Mouse (Mus musculus) layer of hippocampus, postnatal 14 days (tissue): ENCODE measurements at regions not wholly inside any gene's neighbourhood (a gene's known extent, or its start where the extent isn't known, plus 50 kb on each side); places are given as distances from the start of the nearest gene placed in this dataset.

Source experiments
- DNase-seq, 2 experiments: peaks; one replicate each; pipeline ENCODE4 v3.0.0; 2021 to 2022; ENCODE audit warnings: low spot score in 2 of 2, mixed read lengths in 1 of 2

DNA sequence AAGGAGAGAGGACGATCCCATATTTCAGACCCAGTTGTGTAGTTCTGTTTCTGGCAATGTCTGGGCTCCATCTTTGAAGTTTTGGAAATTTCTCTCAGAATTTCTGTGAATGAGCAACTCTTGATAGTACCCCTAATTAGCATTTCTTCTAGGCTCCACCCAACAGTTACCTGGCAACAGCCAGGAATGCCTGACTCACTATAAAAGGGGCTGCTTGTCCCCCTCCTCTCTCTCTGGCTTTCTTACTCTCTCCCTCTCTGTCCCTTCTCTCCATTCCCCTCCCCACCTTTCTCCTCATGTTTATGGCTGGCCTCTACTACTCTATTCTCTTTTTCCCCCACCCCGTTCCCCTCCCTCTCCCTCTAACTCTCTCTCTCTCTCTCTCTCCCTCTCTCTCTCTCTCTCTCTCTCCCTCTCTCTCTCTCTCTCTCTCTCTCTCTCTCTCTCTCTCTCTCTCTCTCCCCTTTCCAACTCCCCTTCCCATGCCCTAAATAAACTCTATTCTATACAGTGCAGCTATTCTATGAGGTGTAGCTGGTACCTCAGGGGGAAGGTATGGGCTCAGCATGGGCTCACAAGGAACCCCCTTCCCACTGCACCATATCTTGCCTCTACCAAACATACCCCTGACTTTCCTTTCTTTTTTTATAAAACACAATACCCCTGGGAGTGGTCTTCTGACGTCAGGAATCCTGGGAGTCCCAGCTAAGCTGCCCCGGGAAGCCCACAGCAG is 118.7 kb upstream of the Prok2 start:
- no peak for DNase-seq

DNA sequence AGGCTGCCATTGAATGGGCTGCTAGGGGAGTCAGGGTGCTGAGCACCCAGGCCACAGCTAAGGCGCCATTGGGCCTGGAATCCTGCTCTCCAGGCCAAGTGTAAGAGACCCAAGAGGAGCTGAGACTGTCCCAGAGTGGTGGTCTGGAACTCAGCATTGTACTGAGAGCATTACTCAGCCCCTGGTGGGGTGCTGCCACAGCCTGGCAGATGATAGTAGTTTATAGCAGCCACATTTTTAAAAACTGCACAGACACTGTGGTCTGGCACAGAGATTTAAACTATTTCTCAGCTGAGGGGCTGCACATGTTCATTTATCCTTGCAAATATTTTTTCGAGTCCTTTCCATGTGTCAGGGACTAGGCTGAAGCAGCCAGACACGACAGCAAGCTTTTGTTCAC is 117.3 kb upstream of the Prok2 start:
- DNase-seq = peak; percentile 24 to 33

DNA sequence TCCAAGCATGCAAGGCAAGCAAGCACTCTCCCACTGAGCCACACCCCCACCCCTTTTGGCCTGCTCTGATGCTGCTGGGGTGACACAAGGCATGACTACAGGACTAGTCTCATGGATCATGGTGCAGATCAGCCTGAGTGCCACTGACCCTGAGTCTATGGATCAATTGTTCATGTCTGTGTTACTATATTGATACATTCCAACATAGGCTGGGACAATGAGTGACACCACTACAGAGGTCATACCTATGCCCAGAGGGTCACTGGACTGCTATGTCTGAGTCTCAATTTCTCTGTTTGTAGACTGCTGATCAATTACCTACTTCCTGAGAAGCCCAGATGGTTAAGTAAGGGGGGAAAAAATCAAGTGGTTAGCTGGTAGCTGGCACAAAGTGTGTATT is 116.5 kb upstream of the Prok2 start:
- no peak for DNase-seq

DNA sequence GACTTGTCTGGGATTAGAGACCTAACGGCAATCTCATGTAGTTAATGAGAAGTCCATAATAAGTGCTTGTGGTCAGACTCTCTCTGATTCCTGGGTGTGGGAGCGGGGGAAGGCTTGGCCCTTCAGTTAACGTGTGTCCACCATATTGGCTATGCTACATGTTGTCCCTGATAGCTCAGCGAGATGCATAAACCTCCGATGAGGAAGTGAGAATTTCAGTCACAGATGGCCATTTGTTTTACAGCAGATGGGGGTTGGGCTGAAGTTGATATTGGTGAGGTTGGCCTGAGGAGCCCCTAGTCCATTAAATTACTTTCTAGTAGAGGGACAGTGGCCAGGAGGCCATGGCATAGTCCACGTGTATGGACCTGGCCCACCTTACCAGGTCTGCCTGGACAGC is 114.6 kb upstream of the Prok2 start:
- DNase-seq = no peak

DNA sequence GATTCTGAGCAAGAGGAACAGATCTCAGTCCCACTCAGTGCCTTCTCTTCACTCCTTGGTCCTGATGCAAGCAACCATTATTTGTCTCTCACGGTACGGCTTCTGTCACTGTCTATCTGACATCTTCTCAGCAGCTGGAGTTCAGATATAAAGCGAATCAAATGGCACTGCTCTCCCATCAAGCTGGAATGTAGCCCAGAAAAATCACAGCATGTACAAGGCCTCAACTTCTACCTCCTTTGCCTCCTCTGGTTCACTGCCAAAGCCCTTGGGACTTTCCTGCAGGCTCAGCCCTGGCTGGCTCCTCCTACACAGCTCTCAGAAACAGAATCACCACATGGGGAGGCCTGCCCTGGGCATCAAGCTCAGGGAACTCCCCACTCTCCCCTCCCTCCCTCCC is 107.1 kb upstream of the Prok2 start:
- DNase-seq = peak in 1 of 2 experiments; percentile 16

DNA sequence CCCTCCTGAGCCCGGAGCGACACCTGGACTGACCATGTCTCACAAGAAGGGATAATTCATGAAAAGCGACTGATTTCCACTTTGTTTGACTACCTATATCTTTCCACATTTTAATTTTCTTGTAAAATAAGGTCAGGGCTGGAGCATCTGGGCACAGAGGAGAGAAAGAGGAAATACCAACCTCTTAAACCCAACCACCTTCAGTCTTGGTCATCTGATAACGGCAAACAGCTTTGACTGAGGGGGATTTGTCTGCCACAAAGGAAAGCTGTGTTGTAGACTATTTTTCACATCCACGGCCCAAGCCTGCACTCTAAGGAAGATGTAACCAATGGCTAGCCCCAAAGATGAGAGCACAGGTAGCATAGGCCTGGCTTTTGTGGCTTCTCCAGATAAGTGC is 101.4 kb upstream of the Prok2 start:
- DNase-seq = no peak

DNA sequence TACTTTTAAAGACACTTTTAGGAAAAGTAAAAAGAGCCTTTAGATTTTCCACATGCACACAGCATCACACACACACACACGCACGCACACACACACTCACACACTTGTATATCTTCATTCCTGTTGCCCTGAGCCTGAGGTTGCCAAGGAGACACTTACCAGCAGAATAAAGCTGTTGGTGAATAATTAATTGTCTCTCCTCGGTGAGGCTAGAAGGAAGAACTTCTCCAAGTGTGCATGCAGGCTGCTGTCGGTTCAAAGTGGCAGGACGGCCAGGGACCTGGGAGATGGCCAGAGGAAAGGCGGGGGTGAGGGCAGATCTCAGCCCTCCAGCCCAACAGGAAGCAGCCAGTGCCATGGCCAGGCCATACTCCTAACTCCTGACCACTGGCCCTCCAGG is 98.6 kb upstream of the Prok2 start:
- DNase-seq = no peak

DNA sequence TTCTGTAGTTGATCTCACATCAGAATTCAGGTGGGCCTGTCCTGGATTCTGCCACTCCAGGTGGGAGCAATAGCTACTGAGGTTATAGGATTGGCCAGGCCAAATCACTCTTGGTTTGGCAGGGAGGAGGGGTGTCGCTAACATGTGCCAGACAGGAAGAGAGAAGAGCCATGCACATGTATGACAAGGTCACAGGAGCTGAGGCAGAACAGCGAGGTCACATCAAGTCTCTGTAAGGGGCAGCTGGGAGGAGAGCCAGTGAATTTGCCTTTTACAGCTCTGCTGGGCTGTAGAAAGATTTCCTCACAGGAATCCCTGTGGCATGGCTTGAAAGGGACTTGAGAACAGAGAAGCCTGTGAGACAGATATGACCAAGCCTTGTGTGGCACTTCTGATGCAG is 96.3 kb upstream of the Prok2 start:
- no peak for DNase-seq

DNA sequence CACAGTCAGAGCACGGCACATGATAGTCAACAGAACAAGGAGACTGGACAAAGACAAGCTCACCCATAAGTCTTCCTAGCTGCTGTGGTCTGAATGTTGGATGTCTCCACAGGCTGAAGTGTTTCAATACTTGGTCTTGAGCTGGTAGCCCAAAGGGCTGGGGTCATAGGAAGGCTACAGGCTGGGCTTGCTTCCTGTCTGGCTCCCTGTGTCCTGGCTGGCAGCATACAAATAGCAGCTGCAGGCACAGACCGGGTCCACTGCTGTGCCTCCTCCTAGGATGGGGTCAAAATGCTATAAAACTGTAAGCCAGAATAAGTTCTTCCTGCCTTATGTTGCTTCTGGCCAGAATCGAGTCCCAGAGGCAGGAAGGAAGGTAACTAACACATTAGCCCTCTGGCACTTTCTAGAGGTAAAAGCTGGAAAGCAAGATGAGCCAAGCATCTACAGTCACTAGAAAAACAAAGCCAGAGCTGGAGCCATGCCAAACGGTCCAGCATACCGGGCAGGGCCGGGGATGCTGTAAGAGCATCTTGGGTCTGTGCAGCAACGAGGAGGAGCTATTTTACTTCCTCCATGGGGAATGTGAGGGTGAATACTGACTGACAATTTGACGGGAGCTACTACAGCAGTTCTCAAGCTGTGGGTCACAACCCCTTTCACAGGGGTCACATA is 93.2 kb upstream of the Prok2 start:
- DNase-seq = no peak

DNA sequence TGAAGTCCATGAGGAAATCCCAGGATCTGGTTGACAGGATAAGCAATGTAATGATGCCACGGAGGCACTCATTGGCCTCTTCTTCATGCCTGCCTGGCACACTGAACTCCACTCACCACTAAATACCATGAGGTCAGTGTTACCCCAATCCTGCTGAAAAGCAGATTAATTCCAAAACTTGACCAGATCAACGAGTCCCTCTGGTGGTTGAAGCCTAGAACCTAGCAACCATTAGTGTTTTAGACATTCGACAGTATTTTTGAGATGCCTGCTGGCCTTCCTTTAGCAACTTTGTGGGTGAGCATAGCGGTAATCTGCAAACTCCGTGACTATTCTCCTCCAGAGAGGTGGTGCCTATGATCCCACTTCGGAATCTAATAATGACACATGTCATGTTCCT is 92.3 kb upstream of the Prok2 start:
- no peak for DNase-seq

DNA sequence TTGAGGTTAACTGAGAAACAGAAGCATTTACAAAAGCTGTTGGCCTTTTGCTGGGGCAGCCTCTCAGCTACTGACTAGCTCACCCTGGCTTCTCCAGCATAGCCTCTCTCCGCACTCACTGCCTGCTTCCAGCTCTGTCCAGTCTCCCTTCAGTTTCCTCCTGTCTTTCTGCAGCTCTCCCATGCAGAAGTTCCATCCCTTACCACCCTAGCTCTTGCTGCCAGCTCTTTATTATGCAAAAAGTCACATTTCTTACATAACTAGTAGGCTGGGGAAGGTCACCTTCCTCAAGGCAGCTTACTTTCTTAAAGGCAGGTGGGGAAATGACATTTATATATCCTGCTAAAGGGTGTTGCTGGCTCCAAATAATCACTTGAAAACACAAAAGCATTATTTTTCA is 91.1 kb upstream of the Prok2 start:
- no peak for DNase-seq

DNA sequence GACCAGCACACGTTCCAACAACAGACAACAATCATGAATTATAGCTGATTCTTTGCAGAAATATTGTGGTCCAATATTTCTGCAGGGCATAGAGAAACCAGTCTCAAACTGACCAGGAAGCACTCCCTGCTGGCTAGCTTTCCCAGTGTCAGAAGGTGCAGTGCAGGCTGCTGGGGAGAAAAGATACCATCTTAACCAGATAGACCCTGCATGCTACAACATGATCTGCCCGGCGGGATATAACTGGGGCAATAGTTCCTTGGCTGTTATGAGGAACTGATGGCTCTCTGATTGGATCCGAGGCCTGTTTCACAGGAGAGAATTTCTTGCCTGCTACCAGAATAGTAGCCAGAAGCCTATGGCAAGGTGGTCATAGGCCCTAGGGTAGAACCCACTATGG is 86.9 kb upstream of the Prok2 start:
- no peak for DNase-seq

DNA sequence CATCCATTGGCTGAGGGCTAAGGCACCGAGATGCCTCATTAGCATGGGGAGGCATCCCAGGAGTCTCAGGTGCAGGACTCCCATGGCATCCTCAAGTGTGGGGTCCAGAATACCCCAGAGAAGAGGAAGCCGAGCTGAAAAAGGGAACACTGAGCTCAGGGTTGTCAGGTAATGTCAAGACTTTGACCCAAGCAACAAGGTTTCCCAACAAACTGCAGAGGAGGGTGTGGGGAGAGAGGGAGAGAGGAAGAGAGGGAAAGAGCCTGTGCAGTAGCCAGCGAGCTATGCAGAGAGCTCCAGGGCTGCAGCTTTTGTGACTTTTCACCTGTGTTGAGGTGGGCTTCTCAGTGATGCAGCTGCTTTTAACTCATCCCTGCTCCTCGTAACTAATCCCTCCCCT is 85.7 kb upstream of the Prok2 start:
- DNase-seq = no peak

DNA sequence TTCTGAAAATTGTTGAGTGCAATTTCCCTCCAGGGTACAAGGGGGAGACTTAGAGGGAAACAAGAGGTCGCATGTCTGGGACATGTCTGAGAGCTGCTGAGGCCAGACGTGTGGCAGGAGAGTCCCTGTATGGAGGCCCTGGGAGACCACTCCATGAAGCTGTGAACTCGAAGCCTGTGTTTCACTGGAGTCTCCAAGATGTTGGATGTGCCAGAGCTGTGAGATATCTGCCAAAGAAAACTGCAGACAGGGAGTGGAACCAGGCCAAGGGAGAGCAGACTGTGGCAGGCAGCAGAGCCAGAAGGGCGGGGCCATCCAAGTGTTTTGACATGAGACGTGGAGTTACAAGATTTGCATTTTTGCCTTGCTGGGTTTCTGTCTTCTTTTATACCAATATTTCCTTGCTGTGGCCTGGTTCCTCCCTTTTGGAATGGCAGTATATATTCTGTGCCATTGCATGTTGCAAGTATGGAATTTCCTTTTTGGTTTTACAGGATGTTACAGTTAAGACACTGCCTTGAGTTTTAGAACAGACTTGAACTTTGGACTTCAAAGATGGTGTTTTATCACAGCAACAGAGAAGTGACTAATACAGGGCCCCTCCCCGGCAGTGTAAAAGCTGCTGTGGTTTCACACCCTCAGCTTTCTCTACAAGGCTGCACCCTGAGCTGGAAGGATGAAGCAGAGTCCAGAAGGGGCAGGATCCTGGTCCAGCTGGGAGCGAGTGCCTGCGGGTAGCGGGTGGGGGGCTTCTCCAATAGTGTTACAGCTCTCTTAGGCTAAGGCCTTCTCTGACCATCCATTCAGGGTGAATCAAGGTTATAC is 85.0 kb upstream of the Prok2 start:
- peak; percentile 26 to 28 for DNase-seq

DNA sequence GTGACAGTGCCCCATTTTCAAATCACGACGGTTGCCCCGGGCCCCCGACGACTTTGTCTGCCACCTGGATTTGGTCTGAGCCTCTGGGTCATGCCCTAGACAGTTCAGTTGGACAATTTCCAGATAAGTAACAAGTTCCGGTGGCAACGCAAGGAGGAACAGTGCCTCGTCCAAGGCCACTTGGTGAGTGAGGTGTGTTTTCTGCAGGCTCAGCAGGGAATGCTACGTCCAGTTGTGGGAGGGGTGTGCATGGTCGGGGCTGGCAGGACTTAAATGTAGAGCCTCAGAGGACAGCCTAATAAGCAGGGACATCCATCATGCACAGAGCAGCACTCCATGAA is 78.7 kb upstream of the Prok2 start:
- DNase-seq = no peak

DNA sequence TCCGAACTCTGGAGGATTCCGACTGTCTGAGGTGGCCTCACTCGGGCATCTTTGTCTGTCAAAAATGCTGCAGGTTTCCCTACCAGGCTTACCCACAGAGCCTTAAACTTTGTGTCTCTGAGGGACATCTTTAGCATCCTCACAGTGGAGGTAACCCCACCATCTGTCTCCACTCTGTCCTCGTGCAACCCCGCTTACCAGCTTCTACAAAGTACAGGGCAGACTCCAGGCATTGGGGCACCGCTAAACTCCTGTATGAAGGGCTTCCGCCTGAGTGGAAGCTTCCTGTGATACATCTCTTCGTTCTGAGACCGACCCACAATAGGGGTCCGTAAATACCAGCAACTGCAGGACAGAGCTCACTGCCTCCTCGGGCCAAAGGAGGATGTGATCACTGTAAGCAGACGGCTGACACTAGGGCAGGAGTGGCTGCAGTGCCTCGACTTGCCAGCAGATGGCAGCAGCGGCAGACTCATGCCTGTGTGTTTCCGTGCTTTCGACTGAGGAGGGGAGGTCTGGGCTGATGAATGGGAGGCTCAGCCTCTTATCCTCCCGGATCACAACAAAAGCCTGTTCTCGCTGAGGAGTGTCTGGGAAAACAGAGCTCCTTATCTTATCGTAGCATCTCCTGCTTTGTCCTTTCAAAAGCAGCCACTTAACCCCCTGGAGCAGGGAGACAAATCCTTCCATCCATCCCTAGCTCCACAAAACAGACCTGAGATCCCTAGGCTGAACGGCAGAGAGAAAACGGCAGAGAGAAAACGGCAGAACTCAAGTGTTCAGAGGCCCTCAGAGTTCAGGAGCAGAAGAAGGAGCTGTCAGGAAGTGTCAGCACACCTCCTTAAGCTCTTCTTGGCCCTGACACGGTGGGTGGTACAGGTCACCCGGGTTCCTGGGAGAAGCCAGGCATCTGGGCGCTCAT is 78.1 kb upstream of the Prok2 start:
- DNase-seq = peak; percentile 94

DNA sequence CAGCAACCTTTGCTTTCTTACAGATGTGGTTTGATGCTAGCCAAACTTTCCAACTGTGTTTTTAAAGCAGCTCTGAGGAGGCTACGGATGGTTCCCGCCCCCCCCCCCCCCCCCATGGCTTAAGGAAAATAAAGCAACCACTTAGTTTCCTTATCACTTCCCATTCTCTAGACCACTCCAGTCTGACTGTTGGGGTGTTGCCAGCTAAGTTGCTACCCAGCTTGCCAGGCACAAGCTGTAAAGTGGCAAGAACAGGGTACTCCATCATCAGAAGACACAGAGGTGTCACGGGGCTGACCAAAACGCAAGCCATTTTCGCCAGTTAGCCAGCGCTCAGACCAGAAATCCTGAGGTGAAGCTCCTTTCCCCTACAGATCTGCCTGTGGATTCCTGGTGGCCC is 74.7 kb upstream of the Prok2 start:
- no peak for DNase-seq

DNA sequence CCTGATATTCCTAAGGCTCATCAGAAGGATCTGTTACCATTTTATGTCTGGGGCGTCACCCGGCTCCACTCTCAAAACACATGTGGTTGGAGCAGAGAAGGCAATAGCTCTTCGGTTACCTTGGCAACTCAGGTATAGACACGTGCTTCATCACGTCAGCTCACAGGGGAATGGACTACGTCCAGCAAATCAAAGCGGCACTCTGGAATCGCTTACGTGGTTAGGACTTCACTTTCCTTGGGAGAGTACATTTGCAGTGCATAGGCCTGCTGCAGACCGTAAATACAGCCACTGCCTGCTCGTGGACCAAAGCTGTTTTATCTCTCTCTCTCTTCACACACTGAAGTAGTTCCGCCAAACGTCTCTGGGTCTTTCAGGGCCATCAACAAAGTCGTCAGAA is 74.1 kb upstream of the Prok2 start:
- DNase-seq = no peak

DNA sequence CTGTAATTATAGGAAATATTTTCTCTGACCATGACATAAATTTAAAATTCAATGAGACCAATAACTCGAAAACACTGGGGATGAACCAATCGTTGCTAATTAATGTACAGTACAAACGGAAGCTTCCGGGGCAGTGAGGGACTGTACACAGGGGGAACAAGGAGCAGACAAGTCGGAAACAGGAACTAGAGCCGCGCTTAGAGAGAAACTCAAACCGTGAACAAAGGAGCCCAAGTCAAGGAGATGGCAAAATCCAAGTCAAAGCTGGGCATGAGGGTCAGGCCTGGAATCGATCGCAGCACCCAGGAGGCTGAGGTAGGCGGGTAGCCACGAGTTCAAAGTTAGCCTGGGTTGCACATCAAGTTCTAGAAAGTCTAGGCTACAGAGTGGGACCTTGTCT is 70.2 kb upstream of the Prok2 start:
- no peak for DNase-seq

DNA sequence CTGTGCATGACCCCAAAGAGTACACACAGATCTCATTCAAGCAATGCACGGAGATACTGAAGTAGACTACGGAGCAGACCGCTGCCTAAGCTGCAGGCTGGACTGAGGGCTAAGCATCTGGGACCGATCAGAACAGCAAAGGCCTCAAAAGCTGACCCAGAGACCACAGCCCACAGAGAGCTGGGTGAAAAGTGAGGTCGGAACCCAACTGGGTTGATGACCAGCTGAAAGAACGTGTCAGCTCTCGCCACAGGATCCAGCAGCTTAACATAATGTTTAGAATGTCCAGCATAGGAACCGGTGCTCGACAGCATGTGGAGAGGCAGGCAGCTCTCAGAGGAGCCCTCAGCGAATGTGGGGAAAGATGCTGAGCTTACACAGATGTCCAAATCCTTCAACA is 67.4 kb upstream of the Prok2 start:
- no peak for DNase-seq

DNA sequence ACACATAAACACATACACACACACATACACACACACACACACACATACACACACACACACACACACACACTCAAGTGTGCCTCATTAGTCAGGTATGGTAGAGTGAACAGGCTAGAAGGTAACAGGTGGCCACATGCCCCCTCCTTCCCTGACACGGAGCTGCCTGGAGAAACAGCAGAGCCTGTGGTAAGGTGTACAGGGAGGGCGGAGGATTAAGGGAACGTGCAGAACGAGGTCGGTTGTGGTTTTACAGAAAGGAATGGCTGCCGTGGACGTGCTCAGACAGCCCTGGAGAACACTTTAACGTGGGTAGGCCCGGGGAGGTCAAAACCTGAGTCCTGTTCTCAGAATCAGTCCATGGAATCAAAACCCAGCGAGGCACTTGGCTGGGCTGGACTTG is 66.2 kb upstream of the Prok2 start:
- no peak for DNase-seq
